Comparison of ENCODE assay signal across 11 mouse cellular contexts in the genomic region with DNA sequence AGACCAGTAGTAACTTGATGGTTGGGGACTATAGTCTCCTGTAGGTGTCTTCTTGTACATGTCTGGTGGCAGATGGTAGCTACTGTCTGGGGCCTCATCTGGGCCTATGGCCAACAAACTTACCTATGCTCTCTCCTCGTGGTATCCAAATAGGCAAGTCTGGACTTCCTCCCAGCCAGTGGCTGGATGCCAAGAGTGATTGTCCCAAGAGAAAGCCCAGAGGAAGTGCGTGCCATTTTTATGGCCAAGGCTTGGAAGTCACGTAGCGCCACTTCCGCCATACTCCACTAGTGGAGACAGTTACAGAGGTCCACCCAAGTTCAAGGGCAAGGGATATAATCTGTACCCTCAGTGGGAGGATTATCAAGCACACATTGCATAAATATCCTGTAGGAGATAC. TPM values are rescaled to one million over a fixed set of nuclear protein-coding genes. Genes with fewer than 3 reads are reported as not detected.
DNase-seq lines count a peak whose midpoint lies in the region; ATAC-seq lines count a peak whose summit lies in the region.
"Had no signal": no experiment of that assay in that cellular context is flagged by ENCODE, and none has a peak within 500 bp of the region (broad histone marks: within the 10 kb centered on the region; RNA-seq: fewer than 3 reads in every experiment).

No protein-coding gene starts in this region.

- peaks cover 24% of the 10 kb centered on the region for H3K4me1 ChIP-seq in heart, embryonic 10.5 days
- H3K4me1 ChIP-seq in lung, embryonic 15.5 days = peaks cover 31% of the 10 kb centered on the region
- H3K4me1 ChIP-seq: neural tube, embryonic 12.5 days had no signal

- H3K27me3 ChIP-seq in heart, embryonic 10.5 days (ENCODE audit: insufficient read depth, poor library complexity, severe bottlenecking) = no peaks in the 10 kb centered on the region
- no peaks in the 10 kb centered on the region for H3K27me3 ChIP-seq in lung, embryonic 15.5 days
- H3K27me3 ChIP-seq: neural tube, embryonic 12.5 days had no signal

- no peak overlapping the region for H3K27ac ChIP-seq in heart, embryonic 10.5 days
- H3K27ac ChIP-seq in lung, embryonic 15.5 days = 0 out of 2 replicates have a peak overlapping the region, but pooled peaks have one; percentile 19
- H3K27ac ChIP-seq: kidney, postnatal 0 days; neural tube, embryonic 12.5 days had no signal

- ATAC-seq in lung, embryonic 15.5 days (ENCODE audit: borderline replicate concordance, extremely low read depth, low FRiP score, low TSS enrichment) = peak; percentile 17; the same call in 1 of the 2 replicates
- no peak for ATAC-seq in frontal cortex, adult (ENCODE audit: low TSS enrichment)

- WGBS in heart, embryonic 10.5 days = 86% methylated on average over 5 of the region's 5 CpGs
- 61% methylated on average over 5 of the region's 5 CpGs for WGBS in lung, embryonic 15.5 days

- intact Hi-C loops in heart, postnatal 25 days (cut with DNase I) = no loop called here
- intact Hi-C loops in left cerebral cortex, postnatal 36 days (cut with DNase I) = no loop called here

- no peak overlapping the region for H3K4me3 ChIP-seq in heart, embryonic 10.5 days
- H3K4me3 ChIP-seq in lung, embryonic 15.5 days = no peak overlapping the region
- H3K4me3 ChIP-seq: neural tube, embryonic 12.5 days had no signal

- peak; percentile 69 to 74 for DNase-seq in heart, adult 18-20 months
- no peak for DNase-seq in heart, embryonic 10.5 days (ENCODE audit: low spot score)
- peak; percentile 46 for DNase-seq in adrenal gland, postnatal 25 days
- DNase-seq in heart, postnatal 25 days (ENCODE audit: low spot score) = peak; percentile 24
- no peak for DNase-seq in right cerebral cortex, adult 2 months (ENCODE audit: low spot score in 2 of 2)
- no peak for DNase-seq in left cerebral cortex, postnatal 36 days (ENCODE audit: low spot score in 2 of 2)
- DNase-seq: right cerebral cortex, postnatal 25 days had no signal

- no peak overlapping the region for H3K9ac ChIP-seq in lung, embryonic 15.5 days
- H3K9ac ChIP-seq: neural tube, embryonic 12.5 days had no signal

- no peaks in the 10 kb centered on the region for H3K9me3 ChIP-seq in heart, embryonic 10.5 days
- H3K9me3 ChIP-seq in lung, embryonic 15.5 days = no peaks in the 10 kb centered on the region
- H3K9me3 ChIP-seq: neural tube, embryonic 12.5 days had no signal

- no peak overlapping the region for H3K4me2 ChIP-seq in lung, embryonic 15.5 days
- H3K4me2 ChIP-seq: neural tube, embryonic 12.5 days had no signal

- H3K36me3 ChIP-seq in heart, embryonic 10.5 days = 0 out of 2 replicates have a peak, but pooled peaks cover 4% of the 10 kb centered on the region
- H3K36me3 ChIP-seq in lung, embryonic 15.5 days = no peaks in the 10 kb centered on the region
- H3K36me3 ChIP-seq: neural tube, embryonic 12.5 days had no signal

RNA-seq across cellular contexts. Expression of gene Nr2c2, which starts 49.9 kb away (rescaled TPM):
- 10 to 100 TPM; 20.1 to 24.9 TPM for total RNA-seq in heart, adult 18-20 months (2021)
- polyA plus RNA-seq in heart, embryonic 10.5 days (2016; fragmentation: Nextera tagmentation; extraction: Ambion mirVana) = 15.0 and 15.6 TPM in 2 replicates
- total RNA-seq in adrenal gland, postnatal 25 days (2021) = 44.1 and 49.9 TPM in 2 replicates
- 10 to 100 TPM; 23.4 to 27.6 TPM for total RNA-seq in heart, postnatal 25 days (2021)
- 23.1 and 26.2 TPM in 2 replicates for polyA plus RNA-seq in lung, embryonic 15.5 days (2015; fragmentation: Nextera tagmentation; extraction: Ambion mirVana)
- total RNA-seq in left cerebral cortex, postnatal 36 days (2021) = 10 to 100 TPM; 97.1 to 97.8 TPM

Comparison
In these comparisons a context has a peak if more than half of its experiments do, and no peak if none do; other contexts are left out.
1. DNase-seq: peak in heart, adult 18-20 months (2 of 2), adrenal gland, postnatal 25 days (single experiment) and heart, postnatal 25 days (single experiment); none in heart, embryonic 10.5 days (single experiment), right cerebral cortex, adult 2 months (0 of 2) and left cerebral cortex, postnatal 36 days (0 of 2).